Mouse (Mus musculus) yolk sac, embryonic 10.5 days (tissue): ENCODE measurements around the gene Iqgap2.

ENCODE experiments used
- DNase-seq: peaks from one replicate; pipeline ENCODE4 v3.0.0-alpha.2; 2017; ENCODE audit warnings: low spot score

The Iqgap2 gene

GRCm38 (mm10) chr13:95712570-95713268, 179.0 kb downstream of the Iqgap2 start:
- DNase-seq: no peak

- no peak for DNase-seq
Observed at GRCm38 (mm10) chr13:95712054-95712453, 179.7 kb downstream of the Iqgap2 start.

GRCm38 (mm10) chr13:95705589-95705988, 186.1 kb downstream of the Iqgap2 start:
- DNase-seq: peak; percentile 15

- DNase-seq: no peak
Observed at GRCm38 (mm10) chr13:95703376-95703775, 188.3 kb downstream of the Iqgap2 start.

GRCm38 (mm10) chr13:95697874-95698273, 193.8 kb downstream of the Iqgap2 start:
- no peak for DNase-seq

DNA sequence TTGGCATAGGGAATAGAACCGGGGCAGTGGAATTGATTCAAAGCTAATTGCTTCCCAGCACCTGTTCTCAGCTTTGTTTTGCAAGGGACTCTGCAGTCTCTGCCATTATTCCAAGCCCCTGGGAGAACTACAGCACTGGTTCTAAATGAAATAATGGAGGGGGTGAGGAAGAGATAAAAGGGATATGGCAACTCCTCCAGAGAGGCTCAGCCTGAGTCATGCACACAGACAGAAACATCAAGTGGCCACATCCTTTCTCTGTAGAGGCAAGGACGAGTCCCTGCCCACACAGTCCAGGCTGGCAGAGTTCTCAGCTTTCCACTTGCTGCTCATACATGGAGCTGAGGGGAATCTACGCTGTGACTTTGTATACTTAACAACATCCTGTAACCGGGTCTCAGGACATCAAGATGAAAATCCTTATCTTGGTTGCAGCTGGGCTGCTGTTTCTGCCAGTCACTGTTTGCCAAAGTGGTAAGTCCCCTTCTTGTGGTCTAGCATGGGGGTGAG, 195.0 kb downstream of the Iqgap2 start, which contains the start of gene F2rl2:
Gene F2rl2 (plus strand): TSS at position 200 of the 510 bp plus-strand sequence.
- DNase-seq: no peak

GRCm38 (mm10) chr13:95696120-95696653, 195.5 kb downstream of the Iqgap2 start:
- DNase-seq: no peak

DNA sequence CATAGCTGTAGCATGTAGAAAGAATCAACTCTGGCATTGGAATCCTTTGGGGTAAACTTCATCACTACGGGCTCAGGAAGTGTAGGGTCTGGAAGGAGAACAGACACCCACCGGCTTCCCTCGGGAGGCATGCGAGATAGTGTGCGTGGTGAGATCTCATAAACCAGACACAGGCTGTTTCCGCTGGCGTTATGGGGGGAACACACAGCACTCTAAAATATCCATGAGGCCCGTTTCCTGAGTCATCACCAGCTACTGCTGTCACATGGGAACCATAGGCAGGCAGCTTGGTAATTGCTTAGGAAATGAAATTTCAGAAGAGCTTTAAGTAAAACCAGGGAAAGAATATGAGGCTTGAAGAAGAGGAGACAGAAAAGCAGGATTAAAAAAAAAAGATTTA, 199.5 kb downstream of the Iqgap2 start:
- no peak for DNase-seq

GRCm38 (mm10) chr13:95688576-95688975, 203.1 kb downstream of the Iqgap2 start:
- peak; percentile 19 for DNase-seq

DNA sequence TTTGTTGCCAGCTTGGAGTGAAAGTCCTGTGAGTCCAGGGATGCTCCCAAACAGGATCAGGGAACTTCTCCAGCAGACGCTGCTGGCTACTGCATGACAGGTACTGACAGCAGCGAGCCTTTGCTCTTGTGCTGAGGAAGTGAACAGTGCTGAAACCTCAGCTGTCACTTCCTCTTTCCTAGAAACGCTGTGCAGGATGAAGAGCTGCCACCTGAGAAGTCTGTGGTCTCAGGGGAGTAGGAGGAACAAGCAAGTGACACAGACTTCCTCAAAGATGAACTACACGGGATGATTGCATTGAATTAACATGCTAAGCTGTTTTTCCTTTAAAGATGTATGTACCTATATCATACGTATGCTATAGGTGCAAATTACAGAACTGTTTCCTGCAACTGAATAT, 206.0 kb downstream of the Iqgap2 start:
- DNase-seq: no peak

- DNase-seq: no peak
Observed at GRCm38 (mm10) chr13:95684656-95685244, 207.0 kb downstream of the Iqgap2 start.

DNA sequence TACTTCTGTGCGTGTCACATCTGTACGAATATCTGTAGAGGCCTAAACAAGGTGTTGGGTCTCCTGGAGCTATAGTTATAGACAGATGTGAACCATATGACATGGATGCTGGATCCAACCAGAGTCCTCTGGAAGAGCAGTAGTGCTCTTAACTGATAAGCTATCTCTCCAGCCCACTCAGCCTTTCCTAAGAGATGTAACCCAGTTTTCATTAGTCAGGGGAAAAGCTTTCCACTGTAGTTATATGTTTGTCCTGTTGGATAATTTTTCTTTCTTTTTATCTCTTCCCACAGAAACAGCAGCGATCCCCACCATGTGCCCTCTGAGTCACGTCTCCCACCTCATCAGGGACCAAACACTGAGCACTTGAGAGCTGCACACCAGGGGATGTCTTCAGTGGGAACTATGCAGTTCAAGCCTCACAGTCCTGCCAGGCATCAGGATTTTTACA, 212.2 kb downstream of the Iqgap2 start:
- DNase-seq: no peak

- no peak for DNase-seq
Observed at GRCm38 (mm10) chr13:95679078-95679477, 212.6 kb downstream of the Iqgap2 start.

DNA sequence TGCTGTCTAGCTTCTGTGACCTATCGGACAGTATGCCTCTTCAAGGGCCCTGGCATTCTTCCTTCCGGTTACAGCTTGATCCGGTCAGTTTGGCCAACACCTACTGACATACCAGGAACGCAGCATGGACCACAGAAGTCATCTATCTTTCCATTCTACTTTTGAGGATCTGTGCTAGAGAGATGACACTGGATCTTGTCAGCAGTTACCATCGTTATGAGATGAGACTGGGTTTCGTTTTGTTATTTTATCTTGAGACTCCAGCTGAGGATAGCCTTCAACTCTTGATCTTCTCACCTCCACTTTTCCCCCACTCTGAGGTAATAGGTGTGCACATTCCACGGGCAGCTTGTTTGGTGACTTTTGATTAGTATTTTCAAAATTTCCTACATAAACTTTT, 219.3 kb downstream of the Iqgap2 start:
- no peak for DNase-seq

DNA sequence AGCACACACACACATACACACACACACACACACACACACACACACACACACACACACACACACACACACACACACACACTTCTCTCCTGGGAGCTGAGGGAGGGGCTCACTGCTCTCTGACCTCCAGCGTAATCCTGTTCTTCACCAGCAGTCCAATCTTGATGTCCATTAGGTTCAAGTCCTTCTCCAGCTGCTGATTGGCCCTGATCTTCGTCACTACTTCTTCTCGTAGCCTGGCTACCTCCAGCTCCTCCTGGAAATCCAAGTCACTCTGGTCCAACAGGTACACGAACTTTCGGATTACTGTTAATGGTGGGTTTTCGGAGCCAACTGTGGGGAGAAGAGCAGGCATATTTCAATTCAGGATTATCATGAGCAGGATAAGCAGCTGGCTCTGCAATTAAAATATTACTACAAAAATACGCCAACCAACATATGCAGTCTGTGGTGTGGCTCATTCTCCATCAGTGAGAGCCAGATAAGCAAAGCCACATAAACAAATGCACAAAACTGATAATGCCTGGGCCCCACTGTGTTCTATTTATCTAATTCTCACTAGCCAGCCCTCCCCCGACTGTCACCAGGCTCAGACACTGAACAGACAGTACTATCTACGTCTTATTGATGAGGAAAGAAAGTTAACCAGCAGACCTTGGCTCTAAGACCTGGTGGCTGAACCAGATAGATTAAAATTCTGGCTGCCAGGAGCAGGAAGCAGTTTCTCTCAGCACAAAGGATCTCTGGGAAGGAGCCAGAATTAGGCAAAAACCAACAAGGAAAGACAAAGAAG, 220.4 kb downstream of the Iqgap2 start:
- DNase-seq: peak; percentile 60

GRCm38 (mm10) chr13:95670534-95670933, 221.2 kb downstream of the Iqgap2 start:
- DNase-seq: no peak

DNA sequence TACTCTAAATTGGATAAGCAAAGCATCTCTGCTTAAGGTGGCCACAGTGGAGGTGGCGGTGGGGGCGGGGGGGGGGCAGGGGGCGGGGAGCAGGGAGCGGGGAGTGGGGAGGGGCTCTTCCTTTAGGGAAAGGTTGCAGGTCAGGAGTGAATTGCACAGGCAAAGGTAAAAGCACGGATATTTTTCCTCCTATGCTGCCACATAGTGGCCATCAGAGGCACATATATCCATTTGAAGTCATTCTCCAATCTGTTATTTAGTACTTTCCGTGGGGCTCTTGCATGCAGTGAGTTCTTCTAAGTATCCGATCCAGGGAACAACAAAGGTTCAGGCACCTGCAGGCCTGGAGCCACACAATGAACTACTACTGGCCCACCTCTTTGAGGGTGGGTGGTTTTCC, 224.5 kb downstream of the Iqgap2 start:
- DNase-seq: no peak

GRCm38 (mm10) chr13:95665644-95666356, 225.9 kb downstream of the Iqgap2 start:
- DNase-seq: no peak

DNA sequence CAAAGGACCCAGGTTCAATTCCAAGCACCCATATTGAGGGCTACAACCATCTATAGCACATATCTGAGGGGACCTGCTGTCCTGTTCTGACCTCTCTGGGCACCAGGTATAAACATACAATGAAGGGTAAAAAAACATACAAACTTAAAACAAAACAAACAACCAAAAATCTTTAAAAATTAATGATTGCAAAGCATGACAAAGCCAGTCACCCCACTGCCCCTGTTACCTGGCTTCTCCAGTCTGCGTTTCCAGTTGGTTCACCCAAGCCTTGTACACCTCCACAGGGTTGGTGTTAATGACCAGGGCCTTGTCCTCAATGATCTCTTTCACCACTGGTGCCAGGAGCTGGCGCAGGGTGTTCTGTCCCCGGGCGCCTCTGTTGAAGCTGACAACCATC, 227.9 kb downstream of the Iqgap2 start:
- DNase-seq: no peak

GRCm38 (mm10) chr13:95659432-95659831, 232.3 kb downstream of the Iqgap2 start:
- no peak for DNase-seq

- peak; percentile 50 for DNase-seq
Observed at GRCm38 (mm10) chr13:95657171-95657570, 234.6 kb downstream of the Iqgap2 start.

DNA sequence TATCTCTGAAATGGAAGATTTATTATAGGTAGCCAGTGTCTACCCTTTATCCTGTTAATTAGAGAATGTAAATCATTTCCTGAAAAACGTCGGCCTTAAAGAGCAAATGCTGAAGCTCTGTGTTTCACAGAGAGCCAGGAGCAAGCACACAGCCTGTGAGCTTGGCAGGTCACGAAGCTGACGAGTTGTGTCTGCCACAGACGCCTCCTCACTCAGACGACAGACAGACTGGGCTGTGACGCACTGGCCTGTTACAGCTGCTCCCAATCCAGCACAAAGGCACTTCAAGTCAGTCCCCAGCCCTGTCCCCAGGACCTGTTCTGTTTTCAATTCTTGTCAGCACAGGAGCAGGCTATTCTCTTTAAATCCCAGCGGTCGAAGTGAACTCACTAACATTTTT, 236.4 kb downstream of the Iqgap2 start:
- peak; percentile 9 for DNase-seq
